Mouse (Mus musculus) bone marrow macrophage, adult 2 months (primary cell): ENCODE measurements around the gene Palm3. TPM values are rescaled to one million over a fixed set of nuclear protein-coding genes. Genes with fewer than 3 reads are reported as not detected.

ENCODE experiments used
- H3K27ac ChIP-seq: 2 replicates; pipeline ENCODE4 v1.5.1; 2012; ENCODE audit warnings: low read depth, low read length; ENCODE audit not compliant: insufficient read depth
- H3K4me1 ChIP-seq: 2 replicates; pipeline ENCODE4 v1.6.1; 2012; ENCODE audit warnings: low read length; ENCODE audit not compliant: control insufficient read depth, insufficient read depth
- H3K4me3 ChIP-seq: 2 replicates; pipeline ENCODE4 v1.5.1; 2012; ENCODE audit warnings: mild to moderate bottlenecking, low read length, moderate library complexity; ENCODE audit not compliant: insufficient read depth
- CTCF ChIP-seq: IDR thresholded peaks from 2 replicates; pipeline ENCODE4 v1.5.1; 2012; ENCODE audit warnings: low read depth, mild to moderate bottlenecking, low read length, moderate library complexity
- POLR2A ChIP-seq: IDR thresholded peaks from 2 replicates; pipeline ENCODE4 v1.6.1; 2012; ENCODE audit warnings: mild to moderate bottlenecking, low read depth, low read length, borderline replicate concordance
- polyA plus RNA-seq: library from polyadenylated mRNA; stranded (reverse); fragments of >200 nt; gene quantifications from 2 replicates; pipeline ENCODE4 v1.2.4, GENCODE M21; 2012; ENCODE audit not compliant: missing spikeins, insufficient read depth, insufficient read length

Gene Palm3
- polyA plus RNA-seq, 1 experiment: not detected

DNA sequence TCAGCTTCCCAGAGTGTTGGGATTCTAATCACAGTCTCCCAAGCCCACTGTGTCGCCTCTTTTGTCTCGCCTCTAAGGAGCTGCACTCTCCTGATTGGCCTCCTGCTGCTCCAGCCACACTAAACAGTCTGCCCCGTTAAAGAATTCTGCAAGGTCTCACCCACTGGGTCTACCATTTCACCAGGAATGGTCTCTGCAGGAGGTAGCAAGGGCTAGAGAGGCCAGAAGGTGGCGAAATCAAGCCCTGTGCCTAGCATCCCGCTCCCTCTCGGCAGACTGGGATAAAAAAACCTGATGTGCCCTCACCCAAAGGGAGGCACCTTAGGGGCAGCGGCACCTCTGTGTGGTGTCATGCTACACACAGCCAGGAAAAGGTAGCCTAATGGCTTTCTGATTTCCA is 22.8 kb downstream of the Palm3 start:
- no peak overlapping the region for H3K4me3 ChIP-seq
- peaks cover 2% of the 10 kb centered on the region; the same call in 1 of the 2 replicates for H3K4me1 ChIP-seq
- TF ChIP-seq CTCF: no peak
- no peak for TF ChIP-seq POLR2A
- H3K27ac ChIP-seq: no peak overlapping the region

DNA sequence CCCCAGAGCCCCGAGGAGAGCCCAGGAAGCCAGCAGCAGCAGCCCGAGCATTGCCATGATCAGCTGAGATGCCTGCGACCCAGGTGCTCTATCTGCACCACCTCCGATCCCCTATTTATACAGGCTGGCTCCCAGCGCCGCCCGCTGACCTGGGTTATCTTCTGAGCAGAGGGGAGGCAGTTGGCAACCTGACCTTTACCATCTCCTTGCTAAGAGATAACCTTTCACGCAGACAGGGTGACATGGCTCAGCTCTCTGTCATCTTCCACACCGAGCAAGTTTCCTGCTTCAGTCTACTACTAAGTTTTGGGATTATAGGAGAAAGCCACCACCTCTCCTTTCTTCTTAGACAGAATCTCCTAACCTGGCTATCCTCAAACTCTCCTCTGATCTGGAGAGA is 23.6 kb downstream of the Palm3 start, which contains the start of gene Rln3:
Gene Rln3 (minus strand): TSS at position 101 of the 400 bp plus-strand sequence.
- no peak for TF ChIP-seq POLR2A
- H3K4me1 ChIP-seq: peaks cover 2% of the 10 kb centered on the region; the same call in 1 of the 2 replicates
- no peak within 1 kb of the TSS for H3K4me3 ChIP-seq
- no peak within 1 kb of the TSS for H3K27ac ChIP-seq

DNA sequence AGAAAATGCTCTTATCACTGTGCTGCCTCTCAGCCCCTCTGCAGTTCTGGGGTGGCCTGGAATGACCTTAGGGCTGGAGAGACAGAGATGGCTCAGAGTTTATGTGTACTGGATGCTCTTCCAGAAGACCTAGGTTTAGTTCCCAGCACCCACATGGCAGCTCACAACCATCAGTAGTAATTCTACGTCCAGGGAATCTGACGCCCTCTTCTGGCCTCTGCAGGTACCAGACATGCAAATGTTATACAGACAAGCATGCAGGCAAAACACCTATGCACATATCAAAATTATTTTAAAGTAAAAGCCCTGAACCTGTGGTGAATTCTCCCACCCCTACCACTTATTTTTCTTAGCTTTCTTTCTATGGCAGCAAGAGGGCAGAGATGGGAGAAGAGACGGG is 25.2 kb downstream of the Palm3 start:
- H3K4me1 ChIP-seq: peaks cover 2% of the 10 kb centered on the region; the same call in 1 of the 2 replicates
- H3K27ac ChIP-seq: no peak overlapping the region
- H3K4me3 ChIP-seq: no peak overlapping the region
- TF ChIP-seq POLR2A (no peak), CTCF (no peak)

DNA sequence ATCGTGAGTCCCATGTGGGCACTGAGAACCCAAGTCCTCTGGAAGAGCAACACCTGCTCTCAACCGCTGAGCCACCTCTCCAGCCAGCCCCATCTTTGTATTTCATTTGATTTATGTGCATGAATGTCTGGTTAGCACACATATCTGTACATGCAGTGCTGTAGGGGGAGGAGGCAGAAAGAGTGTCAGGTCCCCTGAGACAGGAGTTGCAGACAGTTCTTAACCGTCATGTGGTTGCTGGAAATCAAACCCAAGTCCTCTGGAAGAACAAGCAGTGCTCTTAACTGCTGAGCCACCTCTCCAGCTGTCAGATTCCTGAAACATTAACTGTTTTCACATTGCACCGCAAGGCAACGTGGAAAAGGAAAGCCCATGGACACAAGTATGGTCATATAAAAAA is 26.9 kb downstream of the Palm3 start:
- H3K4me1 ChIP-seq: no peaks in the 10 kb centered on the region
- H3K4me3 ChIP-seq: no peak overlapping the region
- TF ChIP-seq CTCF (no peak), POLR2A (no peak)
- H3K27ac ChIP-seq: no peak overlapping the region

DNA sequence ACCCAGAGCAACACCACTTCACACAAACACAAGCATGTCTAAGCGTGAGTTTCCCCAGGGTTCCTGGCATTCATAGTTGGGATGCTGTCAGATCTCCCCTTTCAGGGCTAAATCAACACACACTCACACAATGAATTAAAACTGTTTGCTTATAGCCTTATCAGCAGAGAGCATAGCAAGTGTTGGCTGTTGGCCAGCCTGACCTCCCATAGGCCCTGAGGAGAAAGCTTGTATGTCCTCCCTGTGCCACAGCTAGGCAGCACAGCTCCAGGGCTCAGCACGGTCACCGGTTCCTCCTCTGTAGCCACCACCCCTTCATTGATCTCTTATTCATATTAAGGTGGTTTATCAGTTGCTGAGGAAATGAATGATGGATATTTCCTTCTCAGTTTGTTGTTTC is 31.5 kb downstream of the Palm3 start:
- TF ChIP-seq CTCF (no peak), POLR2A (no peak)
- H3K4me1 ChIP-seq: no peaks in the 10 kb centered on the region
- no peak overlapping the region for H3K27ac ChIP-seq

DNA sequence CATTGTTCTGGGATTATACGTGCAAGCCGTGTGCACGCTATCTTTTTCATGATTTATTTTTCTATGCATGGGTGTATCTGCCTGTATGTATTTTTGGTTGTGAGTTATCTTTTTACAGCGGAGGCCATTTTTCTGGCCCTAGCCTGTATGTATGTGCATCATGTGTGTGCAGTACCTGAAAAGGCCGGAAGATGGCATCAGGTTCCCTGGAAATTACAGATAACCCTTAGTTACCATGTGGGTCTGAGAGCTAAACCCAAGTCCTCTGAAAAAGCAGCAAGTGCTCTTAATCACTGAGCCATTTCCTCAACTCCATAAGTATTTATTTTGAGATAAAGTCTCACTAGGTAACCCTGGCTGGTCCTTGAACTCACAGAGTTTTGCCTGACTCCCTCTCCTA is 32.0 kb downstream of the Palm3 start:
- Histone ChIP-seq H3K27ac (no peak overlapping the region), H3K4me3 (no peak overlapping the region), H3K4me1 (no peaks in the 10 kb centered on the region)
- TF ChIP-seq POLR2A (no peak), CTCF (no peak)

More for the DNA sequence above, 31.5 kb downstream of the Palm3 start:
- no peak overlapping the region for H3K4me3 ChIP-seq

DNA sequence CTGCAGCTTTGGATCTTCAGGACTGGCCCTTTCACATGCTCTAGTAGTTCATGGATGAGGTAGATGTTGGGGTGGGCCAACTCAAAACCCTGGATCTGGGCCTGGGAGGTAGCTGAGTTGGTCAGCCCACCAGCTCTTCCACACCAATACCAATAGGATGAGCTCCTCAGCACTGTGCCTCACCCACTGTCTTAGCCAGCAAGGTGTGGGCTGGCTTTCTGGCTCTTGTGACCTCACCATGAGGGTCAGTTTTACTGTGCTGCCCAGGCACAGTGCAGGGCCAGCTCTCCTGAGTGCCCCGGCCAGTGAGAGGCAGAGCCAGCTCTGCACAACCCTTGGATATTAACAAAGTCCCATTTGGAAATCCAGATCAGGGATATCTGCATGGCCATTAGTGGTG is 36.6 kb downstream of the Palm3 start:
- TF ChIP-seq POLR2A (no peak), CTCF (no peak)
- Histone ChIP-seq H3K4me3 (no peak overlapping the region), H3K27ac (no peak overlapping the region), H3K4me1 (no peaks in the 10 kb centered on the region)

DNA sequence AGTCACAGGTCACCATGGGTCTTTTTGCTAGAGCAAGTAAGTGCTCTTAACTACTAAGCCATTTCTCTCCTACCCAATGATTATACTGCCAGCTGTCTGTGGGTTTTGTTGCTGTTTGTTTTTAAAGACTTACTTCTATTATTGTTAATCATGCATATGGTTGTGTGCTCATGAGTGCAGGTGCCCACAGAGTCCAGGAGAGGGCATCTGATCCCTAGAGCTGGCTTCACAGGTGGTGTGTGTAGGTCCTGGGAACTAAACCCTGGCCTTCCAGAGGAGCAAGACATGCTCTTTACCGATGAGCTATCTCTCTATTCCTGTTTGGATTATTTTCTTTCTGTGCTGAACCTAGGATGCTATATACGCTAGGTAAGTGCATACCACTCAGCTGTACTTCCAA is 38.0 kb downstream of the Palm3 start:
- Histone ChIP-seq H3K4me1 (peaks cover 9% of the 10 kb centered on the region), H3K4me3 (no peak overlapping the region), H3K27ac (no peak overlapping the region)
- TF ChIP-seq CTCF: no peak
- no peak for TF ChIP-seq POLR2A

DNA sequence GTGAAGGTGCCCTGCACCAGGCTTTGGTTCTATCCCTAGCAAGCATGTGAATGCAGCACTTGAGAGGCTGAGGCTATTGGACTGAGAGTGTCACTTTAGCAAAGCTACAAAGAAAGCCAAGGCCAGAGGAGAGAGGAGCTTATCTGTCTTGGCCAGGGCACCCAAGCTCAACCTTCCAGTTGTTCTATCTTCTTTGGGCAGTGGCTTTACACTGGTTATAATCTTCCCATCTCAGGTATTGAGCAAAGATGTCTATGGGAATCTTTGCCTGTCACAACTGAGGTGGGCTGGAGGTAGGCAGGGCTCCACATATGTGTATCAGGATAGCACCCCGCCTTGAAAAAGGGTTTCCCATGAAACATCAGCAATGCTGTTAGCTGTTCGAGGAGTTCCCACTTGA is 39.0 kb downstream of the Palm3 start:
- Histone ChIP-seq H3K4me1 (peaks cover 16% of the 10 kb centered on the region), H3K27ac (no peak overlapping the region), H3K4me3 (no peak overlapping the region)
- TF ChIP-seq POLR2A: no peak
- no peak for TF ChIP-seq CTCF

DNA sequence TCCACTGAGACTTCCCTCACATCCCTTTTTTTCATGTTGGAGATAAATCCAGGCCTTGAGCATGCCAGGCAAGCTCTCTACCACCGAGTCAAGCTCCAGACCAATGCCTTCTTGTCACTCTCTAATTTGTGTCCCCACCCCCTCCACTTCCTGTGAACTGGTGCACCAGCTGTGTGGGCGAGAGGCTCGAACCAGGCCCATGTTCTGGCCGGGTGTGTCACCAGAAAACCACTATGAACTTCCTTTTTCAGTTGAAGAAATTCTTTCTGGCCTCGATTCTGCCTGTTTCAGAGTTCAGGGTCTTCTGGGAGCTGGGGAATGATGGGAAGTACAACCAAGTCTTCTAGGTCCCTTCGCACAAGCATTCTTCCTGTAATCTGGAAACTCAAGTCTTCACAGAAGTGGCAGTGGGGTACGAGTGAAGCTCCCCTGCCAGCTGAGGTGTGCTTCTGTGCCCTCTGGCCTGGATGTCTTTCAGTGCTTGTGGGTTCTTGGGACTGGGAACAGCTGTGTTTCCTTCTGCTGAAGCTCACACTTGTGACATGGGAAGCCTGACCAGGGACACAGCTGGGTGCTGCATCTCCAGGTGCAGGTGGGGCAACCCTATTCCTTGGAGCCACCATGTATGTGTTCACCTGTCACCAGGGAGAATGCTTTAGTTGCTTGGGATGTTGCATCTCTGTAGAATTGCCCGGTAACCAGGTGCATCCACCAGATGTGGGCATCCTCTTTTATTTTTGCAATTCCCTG is 42.8 kb downstream of the Palm3 start:
- H3K4me1 ChIP-seq: peaks cover 34% of the 10 kb centered on the region
- no peak for TF ChIP-seq POLR2A
- TF ChIP-seq CTCF: no peak
- no peak overlapping the region for H3K4me3 ChIP-seq
- peak overlapping the region; percentile 39 for H3K27ac ChIP-seq
